Mouse (Mus musculus) heart, postnatal 0 days (tissue): Measurements from ENCODE around the gene Dctpp1. TPM values are rescaled to one million over a fixed set of nuclear protein-coding genes. Genes with fewer than 3 reads are reported as not detected.
A peak's percentile ranks its signal among the peaks of the same experiment; 100 is the strongest.
"Not testable (repeated sequence)": the region's sequence is repeated elsewhere in the genome, so short reads cannot be mapped to it uniquely, and the experiment has no call there.

Experiments used
- ATAC-seq: fragments of 200-750 bp; cut with Nextera tagmentation; 2 replicates; pipeline ENCODE4 v1.8.0; 2017; ENCODE audit warnings: low read depth, moderate number of reproducible peaks, moderate library complexity; ENCODE audit not compliant: insufficient read depth
- DNase-seq: peaks from one replicate; pipeline ENCODE4 v3.0.0-alpha.2; 2016; ENCODE audit warnings: low spot score
- H3K27ac ChIP-seq: fragments of 300-500 bp; sonication (generic); 2 replicates; pipeline ENCODE4 v1.5.1; 2014; ENCODE audit warnings: low read depth, mild to moderate bottlenecking
- H3K27me3 ChIP-seq: fragments of 300-500 bp; sonication (generic); 2 replicates; pipeline ENCODE4 v1.6.1; 2014; ENCODE audit warnings: low read length, mixed read lengths; ENCODE audit not compliant: control insufficient read depth, insufficient read depth
- H3K36me3 ChIP-seq: fragments of 300-500 bp; sonication (generic); replicated peaks from 2 replicates; pipeline ENCODE4 v1.6.1; 2014; ENCODE audit warnings: low read length, mixed read lengths; ENCODE audit not compliant: control insufficient read depth, insufficient read depth
- H3K4me1 ChIP-seq: fragments of 300-500 bp; sonication (generic); 2 replicates; pipeline ENCODE4 v1.6.1; 2014; ENCODE audit warnings: antibody characterized with exemption; ENCODE audit not compliant: control insufficient read depth, insufficient read depth
- H3K4me2 ChIP-seq: fragments of 300-500 bp; sonication (generic); 2 replicates; pipeline ENCODE4 v1.6.1; 2014; ENCODE audit warnings: low read depth, mild to moderate bottlenecking, low read length, moderate library complexity
- H3K4me3 ChIP-seq: fragments of 300-500 bp; sonication (generic); 2 replicates; pipeline ENCODE4 v1.5.1; 2014; ENCODE audit warnings: low read depth, low read length
- H3K9ac ChIP-seq: fragments of 300-500 bp; sonication (generic); replicated peaks from 2 replicates; pipeline ENCODE4 v1.6.1; 2014; ENCODE audit warnings: low read depth, low read length, mixed read lengths
- H3K9me3 ChIP-seq: fragments of 300-500 bp; sonication (generic); replicated peaks from 2 replicates; pipeline ENCODE4 v1.6.1; 2016; ENCODE audit warnings: low read length; ENCODE audit not compliant: control insufficient read depth
- CTCF ChIP-seq: IDR thresholded peaks from 2 replicates; pipeline ENCODE4 v1.5.1; 2016; ENCODE audit warnings: antibody characterized with exemption, control low read depth, low read depth
- EP300 ChIP-seq: IDR thresholded peaks from 2 replicates; pipeline ENCODE4 v1.6.1; 2016; ENCODE audit warnings: antibody characterized with exemption, low read depth
- WGBS: fragments of 180-500 bp; shearing (Covaris S2); extraction: QIAGEN DNeasy Blood & Tissue Kit; methylation state at CpG from one replicate; pipeline ENCODE4 v1.1.7; 2014; 5-methylcytosine and 5-hydroxymethylcytosine counted together
- polyA plus RNA-seq: library from polyadenylated mRNA; unstranded; fragments of >200 nt; fragmentation: Nextera tagmentation; extraction: Ambion mirVana; gene quantifications from 2 replicates; pipeline ENCODE4 v1.2.1, GENCODE M21; 2015
- total RNA-seq: library from RNA; depleted of rRNA; stranded (reverse); fragments of >200 nt; gene quantifications from 2 replicates; pipeline ENCODE4 v1.2.3, GENCODE M21; 2014; ENCODE audit warnings: low replicate concordance

Dctpp1 gene
- total and polyA plus RNA-seq, 2 experiments from 2014 or later, result 97.1 to 152 TPM

GRCm38 (mm10) chr7:127255965-127256364, 4.5 kb downstream of the Dctpp1 start:
- Histone ChIP-seq H3K27ac (no peak overlapping the region), H3K27me3 (no peaks in the 10 kb centered on the region), H3K4me1 (peaks cover 17% of the 10 kb centered on the region; the same call in 1 of the 2 replicates), H3K36me3 (0 out of 2 replicates have a peak, but pooled peaks cover 4% of the 10 kb centered on the region), H3K9ac (no peak overlapping the region), H3K4me3 (no peak overlapping the region), H3K4me2 (no peak overlapping the region), H3K9me3 (no peaks in the 10 kb centered on the region)
- WGBS, result 95% methylated on average over 2 of the region's 2 CpGs
- DNase-seq, result no peak
- no peak for TF ChIP-seq EP300
- no peak for TF ChIP-seq CTCF
- ATAC-seq, result no peak

- TF ChIP-seq EP300 (no peak), CTCF (no peak)
- Histone ChIP-seq H3K4me1 (peaks cover 14% of the 10 kb centered on the region; the same call in 1 of the 2 replicates), H3K27me3 (no peaks in the 10 kb centered on the region), H3K4me3 (peak overlapping the region; percentile 57; the same call in 1 of the 2 replicates), H3K27ac (no peak overlapping the region), H3K9me3 (no peaks in the 10 kb centered on the region), H3K4me2 (peak overlapping the region; percentile 68), H3K9ac (no peak overlapping the region; the same call in 1 of the 2 replicates), H3K36me3 (0 out of 2 replicates have a peak, but pooled peaks cover 4% of the 10 kb centered on the region)
- 28% methylated on average over 4 of the region's 4 CpGs for WGBS
- ATAC-seq, result no peak
- DNase-seq, result no peak
Observed at GRCm38 (mm10) chr7:127255008-127255407, 5.5 kb downstream of the Dctpp1 start.

- WGBS, result under 1% methylated on average over 136 of the region's 136 CpGs
- TF ChIP-seq EP300 (0 out of 2 replicates have a peak, but pooled peaks have one; percentile 33), CTCF (no peak)
- Histone ChIP-seq H3K27me3 (no peaks in the 10 kb centered on the region), H3K4me1 (0 out of 2 replicates have a peak, but pooled peaks cover 8% of the 10 kb centered on the region), H3K27ac (peak overlapping the region; percentile 88), H3K4me3 (peak overlapping the region; percentile 57), H3K9me3 (no peaks in the 10 kb centered on the region), H3K36me3 (peaks cover 10% of the 10 kb centered on the region; the same call in 1 of the 2 replicates), H3K4me2 (peak overlapping the region; percentile 68), H3K9ac (peak overlapping the region; percentile 72)
- DNase-seq (peak; percentile 96), ATAC-seq (peak; percentile 93)
Observed at GRCm38 (mm10) chr7:127253821-127254769, 6.4 kb downstream of the Dctpp1 start.

- Histone ChIP-seq H3K4me1 (0 out of 2 replicates have a peak, but pooled peaks cover 8% of the 10 kb centered on the region), H3K4me2 (peak overlapping the region; percentile 68), H3K27me3 (no peaks in the 10 kb centered on the region), H3K36me3 (peaks cover 14% of the 10 kb centered on the region; the same call in 1 of the 2 replicates), H3K9ac (peak overlapping the region; percentile 72), H3K9me3 (no peaks in the 10 kb centered on the region), H3K4me3 (peak overlapping the region; percentile 57), H3K27ac (peak overlapping the region; percentile 88)
- no peak for ATAC-seq
- no peak for DNase-seq
- 80% methylated on average over 6 of the region's 6 CpGs for WGBS
- TF ChIP-seq EP300, result no peak
- TF ChIP-seq CTCF, result no peak
Observed at GRCm38 (mm10) chr7:127253341-127253740, 7.2 kb downstream of the Dctpp1 start.

- no peaks in the 10 kb centered on the region for H3K9me3 ChIP-seq
- H3K36me3 ChIP-seq, result peaks cover 21% of the 10 kb centered on the region; the same call in 1 of the 2 replicates
- no peaks in the 10 kb centered on the region for H3K27me3 ChIP-seq
- H3K9ac ChIP-seq, result no peak overlapping the region
- DNase-seq, result no peak
- ATAC-seq, result no peak
- H3K4me3 ChIP-seq, result no peak overlapping the region
- H3K27ac ChIP-seq, result no peak overlapping the region
- TF ChIP-seq CTCF (peak; percentile 49), EP300 (no peak)
- H3K4me2 ChIP-seq, result no peak overlapping the region
- H3K4me1 ChIP-seq, result 0 out of 2 replicates have a peak, but pooled peaks cover 8% of the 10 kb centered on the region
- WGBS, result 77% methylated on average over 2 of the region's 2 CpGs
Observed at GRCm38 (mm10) chr7:127252414-127252813, 8.1 kb downstream of the Dctpp1 start.

- H3K4me2 ChIP-seq, H3K4me3 ChIP-seq, H3K9ac ChIP-seq, H3K9me3 ChIP-seq, H3K4me1 ChIP-seq, H3K27ac ChIP-seq, H3K27me3 ChIP-seq, DNase-seq, ATAC-seq: not testable (repeated sequence)
- WGBS, result 89% methylated on average over 8 of the region's 8 CpGs
- peaks cover 28% of the 10 kb centered on the region; the same call in 1 of the 2 replicates for H3K36me3 ChIP-seq
Observed at GRCm38 (mm10) chr7:127250511-127250910, 10.0 kb downstream of the Dctpp1 start.
